Mouse (Mus musculus) lung, adult 2 months (tissue): ENCODE results near the gene Ccr4. TPM values are rescaled to one million over a fixed set of nuclear protein-coding genes. Genes with fewer than 3 reads are reported as not detected.

ENCODE experiments used
- DNase-seq: peaks from one replicate; pipeline ENCODE4 v3.0.0; 2022
- H3K4me1 ChIP-seq: fragments of 200-500 bp; 2 replicates; pipeline ENCODE4 v1.6.1; 2011; ENCODE audit warnings: low read length; ENCODE audit not compliant: control insufficient read depth, insufficient read depth
- H3K4me3 ChIP-seq: fragments of 200-500 bp; replicated peaks from 2 replicates; pipeline ENCODE3; 2011; ENCODE audit warnings: low read depth, mild to moderate bottlenecking, control low read depth, low read length; ENCODE audit errors: extremely low read depth
- CTCF ChIP-seq: fragments of 200-500 bp; IDR thresholded peaks from 2 replicates; pipeline ENCODE4 v1.5.1; 2011; ENCODE audit warnings: mild to moderate bottlenecking, low read length, control low read depth; ENCODE audit not compliant: insufficient read depth
- POLR2A ChIP-seq: fragments of 200-500 bp; IDR thresholded peaks from 2 replicates; pipeline ENCODE4 v1.6.1; 2011; ENCODE audit warnings: low read depth, mild to moderate bottlenecking, control low read depth, low read length, borderline replicate concordance; ENCODE audit errors: extremely low read depth
- WGBS: fragments of 180-500 bp; shearing (Covaris S2); methylation state at CpG from one replicate; pipeline ENCODE4 v1.1.7; 2018; 5-methylcytosine and 5-hydroxymethylcytosine counted together
- polyA plus RNA-seq: library from polyadenylated mRNA; depleted of rRNA; stranded (reverse); fragments of >200 nt; gene quantifications from 2 replicates; pipeline ENCODE4 v1.2.3, GENCODE M21; 2012

Ccr4 gene
- polyA plus RNA-seq, 1 experiment, result 0.69 TPM

GRCm38 (mm10) chr9:114507421-114507820, 2.7 kb upstream of the Ccr4 start:
- no peak overlapping the region for H3K4me3 ChIP-seq
- H3K4me1 ChIP-seq, result no peaks in the 10 kb centered on the region
- DNase-seq, result no peak
- TF ChIP-seq POLR2A (no peak), CTCF (no peak)
- WGBS, result 77% methylated on average over 9 of the region's 9 CpGs

- Histone ChIP-seq H3K4me3 (no peak overlapping the region), H3K4me1 (no peaks in the 10 kb centered on the region)
- TF ChIP-seq POLR2A (no peak), CTCF (no peak)
- 56% methylated on average over 4 of the region's 4 CpGs for WGBS
- DNase-seq, result no peak
These were observed 1.8 kb upstream of the Ccr4 start for GRCm38 (mm10) chr9:114506564-114506963.

- no peak for DNase-seq
- 63% methylated on average over 15 of the region's 15 CpGs for WGBS
- Histone ChIP-seq H3K4me1 (no peaks in the 10 kb centered on the region; the same call in 1 of the 2 replicates), H3K4me3 (no peak overlapping the region)
- TF ChIP-seq CTCF (no peak), POLR2A (no peak)
These were observed 1.8 kb downstream of the Ccr4 start for GRCm38 (mm10) chr9:114502711-114503427.

- no peak for DNase-seq
- H3K4me3 ChIP-seq, result no peak overlapping the region
- WGBS, result over 99% methylated on average over 11 of the region's 11 CpGs
- TF ChIP-seq CTCF (no peak), POLR2A (no peak)
- H3K4me1 ChIP-seq, result no peaks in the 10 kb centered on the region; the same call in 1 of the 2 replicates
These were observed 2.8 kb downstream of the Ccr4 start for GRCm38 (mm10) chr9:114501913-114502312.

GRCm38 (mm10) chr9:114501111-114501510, 3.6 kb downstream of the Ccr4 start:
- Histone ChIP-seq H3K4me3 (no peak overlapping the region), H3K4me1 (no peaks in the 10 kb centered on the region; the same call in 1 of the 2 replicates)
- 88% methylated on average over 7 of the region's 7 CpGs for WGBS
- TF ChIP-seq POLR2A (no peak), CTCF (no peak)
- no peak for DNase-seq

- H3K4me3 ChIP-seq, result no peak overlapping the region
- TF ChIP-seq POLR2A, result no peak
- peak; percentile 40 for TF ChIP-seq CTCF
- 16% methylated on average over 15 of the region's 15 CpGs for WGBS
- no peaks in the 10 kb centered on the region; the same call in 1 of the 2 replicates for H3K4me1 ChIP-seq
- DNase-seq, result peak; percentile 55
These were observed 4.8 kb downstream of the Ccr4 start for GRCm38 (mm10) chr9:114499783-114500515.

- WGBS, result 6% methylated on average over 11 of the region's 11 CpGs
- TF ChIP-seq CTCF, result peak; percentile 85
- no peak for TF ChIP-seq POLR2A
- peak; percentile 81 for DNase-seq
- no peaks in the 10 kb centered on the region; the same call in 1 of the 2 replicates for H3K4me1 ChIP-seq
- no peak overlapping the region for H3K4me3 ChIP-seq
These were observed 6.5 kb downstream of the Ccr4 start for GRCm38 (mm10) chr9:114498218-114498617.

- no peak for TF ChIP-seq POLR2A
- TF ChIP-seq CTCF, result no peak
- WGBS, result 70% methylated on average over 7 of the region's 7 CpGs
- DNase-seq, result no peak
- Histone ChIP-seq H3K4me3 (no peak overlapping the region), H3K4me1 (no peaks in the 10 kb centered on the region; the same call in 1 of the 2 replicates)
These were observed 8.2 kb downstream of the Ccr4 start for GRCm38 (mm10) chr9:114496469-114496868.

GRCm38 (mm10) chr9:114487481-114488258, 17.0 kb downstream of the Ccr4 start:
- Histone ChIP-seq H3K4me1 (no peaks in the 10 kb centered on the region), H3K4me3 (no peak overlapping the region)
- no peak for DNase-seq
- WGBS, result 72% methylated on average over 23 of the region's 23 CpGs
- TF ChIP-seq POLR2A, result no peak
- TF ChIP-seq CTCF, result no peak
